Mouse (Mus musculus): ENCODE measurements around the gene Plek.

DNA sequence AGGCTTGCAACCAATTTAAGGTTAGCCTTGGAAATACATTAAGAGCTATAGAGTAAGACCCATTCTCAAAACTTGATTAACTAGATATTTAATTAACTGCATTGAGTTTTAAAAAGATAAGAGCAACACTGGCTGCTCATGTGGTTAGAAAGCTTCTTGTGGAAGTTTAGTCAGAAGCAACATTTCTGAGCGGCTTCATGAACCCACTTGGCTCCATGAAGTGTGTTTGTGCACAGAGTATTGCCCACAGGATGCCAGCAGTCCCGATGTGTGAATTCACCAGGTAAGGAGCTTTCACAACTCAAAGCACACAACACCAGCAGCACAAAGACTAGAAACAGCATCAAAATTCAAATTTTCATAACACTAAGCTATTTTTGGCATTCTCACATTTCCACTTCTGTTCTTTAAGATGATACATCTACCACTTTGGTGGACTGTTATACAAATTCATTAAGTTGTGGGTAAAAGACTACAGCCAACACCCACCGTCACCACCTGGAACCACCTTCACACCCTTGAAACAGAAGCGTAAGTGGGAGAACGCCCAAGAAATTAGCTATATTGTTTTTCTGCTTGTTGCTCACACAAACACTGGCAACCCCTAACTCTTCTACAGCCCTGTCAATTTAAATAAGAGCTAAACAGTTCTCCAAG, 44.5 kb downstream of the Plek start:
- TF ChIP-seq SMC3 (IDR thresholded peaks at IDR 0.05; ENCODE audit: low read depth, low read length) (no peak), ZNF384 (IDR thresholded peaks at IDR 0.05; ENCODE audit: low read depth, low read length) (no peak), POLR2A (IDR thresholded peaks at IDR 0.05; ENCODE audit: low read depth, low read length) (no peak), CHD1 (IDR thresholded peaks at IDR 0.05; ENCODE audit: low read depth, low read length) (no peak), ELF1 (IDR thresholded peaks at IDR 0.05; ENCODE audit: low read depth, low read length) (no peak)

All from CH12.LX (cell line).